Mouse (Mus musculus) lung, embryonic 16.5 days (tissue): ENCODE measurements around the gene Map3k3. TPM values are rescaled to one million over a fixed set of nuclear protein-coding genes. Genes with fewer than 3 reads are reported as not detected.
A peak's percentile ranks its signal among the peaks of the same experiment; 100 is the strongest.
"Not testable (repeated sequence)": the region's sequence is repeated elsewhere in the genome, so short reads cannot be mapped to it uniquely, and the experiment has no call there.

ENCODE experiments used
- ATAC-seq: fragments of 200-750 bp; cut with Nextera tagmentation; 2 replicates; pipeline ENCODE4 v1.8.0; 2017; ENCODE audit warnings: low read depth, mild to moderate bottlenecking, moderate library complexity
- H3K27ac ChIP-seq: fragments of 300-500 bp; sonication (generic); 2 replicates; pipeline ENCODE4 v1.5.1; 2014; ENCODE audit warnings: mild to moderate bottlenecking, control low read depth, low read length
- H3K27me3 ChIP-seq: fragments of 300-500 bp; sonication (generic); 2 replicates; pipeline ENCODE4 v1.6.1; 2014; ENCODE audit warnings: low read depth, low read length, mixed read lengths; ENCODE audit not compliant: control insufficient read depth, insufficient read depth
- H3K36me3 ChIP-seq: fragments of 300-500 bp; sonication (generic); 2 replicates; pipeline ENCODE4 v1.6.1; 2014; ENCODE audit warnings: low read length; ENCODE audit not compliant: control insufficient read depth, insufficient read depth
- H3K4me1 ChIP-seq: fragments of 300-500 bp; sonication (generic); replicated peaks from 2 replicates; pipeline ENCODE4 v1.6.1; 2014; ENCODE audit warnings: low read length, mixed read lengths; ENCODE audit not compliant: control insufficient read depth, insufficient read depth
- H3K4me2 ChIP-seq: fragments of 300-500 bp; sonication (generic); 2 replicates; pipeline ENCODE4 v1.6.1; 2014; ENCODE audit warnings: low read depth, low read length, control low read depth
- H3K4me3 ChIP-seq: fragments of 300-500 bp; sonication (generic); 2 replicates; pipeline ENCODE4 v1.5.1; 2014; ENCODE audit warnings: mild to moderate bottlenecking, low read length, control low read depth
- H3K9ac ChIP-seq: fragments of 300-500 bp; sonication (generic); 2 replicates; pipeline ENCODE4 v1.6.1; 2014; ENCODE audit warnings: low read length, control low read depth
- H3K9me3 ChIP-seq: fragments of 300-500 bp; sonication (generic); 2 replicates; pipeline ENCODE4 v1.6.1; 2016; ENCODE audit warnings: low read length; ENCODE audit not compliant: control insufficient read depth
- WGBS: fragments of 180-500 bp; shearing (Covaris S2); extraction: QIAGEN DNeasy Blood & Tissue Kit; methylation state at CpG from one replicate; pipeline ENCODE4 v1.1.7; 2014; 5-methylcytosine and 5-hydroxymethylcytosine counted together
- polyA plus RNA-seq: library from polyadenylated mRNA; unstranded; fragments of >200 nt; fragmentation: Nextera tagmentation; extraction: Ambion mirVana; gene quantifications from 2 replicates; pipeline ENCODE4 v1.2.1, GENCODE M21; 2015

Gene Map3k3
- polyA plus RNA-seq, 1 experiment from 2014 or later, result 15.8 TPM

GRCm38 (mm10) chr11:106066616-106067015 lies 17.8 kb upstream of the Map3k3 start:
- H3K9ac ChIP-seq, result peak overlapping the region; percentile 84
- peak overlapping the region; percentile 64 for H3K4me3 ChIP-seq
- H3K27me3 ChIP-seq, H3K36me3 ChIP-seq, H3K4me1 ChIP-seq, H3K9me3 ChIP-seq, ATAC-seq: not testable (repeated sequence)
- WGBS, result 10% methylated on average over 23 of the region's 23 CpGs
- peak overlapping the region; percentile 82 for H3K27ac ChIP-seq
- peak overlapping the region; percentile 84 for H3K4me2 ChIP-seq

GRCm38 (mm10) chr11:106073774-106074173 lies 10.6 kb upstream of the Map3k3 start:
- WGBS, result 79% methylated on average over 3 of the region's 3 CpGs
- no peak for ATAC-seq

GRCm38 (mm10) chr11:106076321-106076720 lies 8.1 kb upstream of the Map3k3 start:
- peak; percentile 62; the same call in 1 of the 2 replicates for ATAC-seq
- H3K4me2 ChIP-seq, result no peak overlapping the region
- peaks cover 2% of the 10 kb centered on the region; the same call in 1 of the 2 replicates for H3K36me3 ChIP-seq
- no peak overlapping the region for H3K27ac ChIP-seq
- H3K9ac ChIP-seq, result no peak overlapping the region
- no peak overlapping the region for H3K4me3 ChIP-seq
- no peaks in the 10 kb centered on the region for H3K4me1 ChIP-seq
- H3K27me3 ChIP-seq, result no peaks in the 10 kb centered on the region
- 0% methylated on average over 4 of the region's 4 CpGs for WGBS
- H3K9me3 ChIP-seq, result no peaks in the 10 kb centered on the region

More at GRCm38 (mm10) chr11:106073774-106074173, 10.6 kb upstream of the Map3k3 start:
- no peak overlapping the region for H3K9ac ChIP-seq
- H3K36me3 ChIP-seq, result peaks cover 6% of the 10 kb centered on the region
- H3K9me3 ChIP-seq, result no peaks in the 10 kb centered on the region
- H3K4me1 ChIP-seq, result no peaks in the 10 kb centered on the region
- H3K4me2 ChIP-seq, result no peak overlapping the region
- H3K4me3 ChIP-seq, result no peak overlapping the region
- no peaks in the 10 kb centered on the region for H3K27me3 ChIP-seq
- no peak overlapping the region for H3K27ac ChIP-seq

- Histone ChIP-seq H3K27me3 (no peaks in the 10 kb centered on the region), H3K4me2 (peak overlapping the region; percentile 65), H3K36me3 (no peaks in the 10 kb centered on the region), H3K4me3 (peak overlapping the region; percentile 92), H3K9me3 (no peaks in the 10 kb centered on the region), H3K27ac (peak overlapping the region; percentile 100), H3K9ac (peak overlapping the region; percentile 98), H3K4me1 (peaks cover 15% of the 10 kb centered on the region)
- under 1% methylated on average over 47 of the region's 61 CpGs for WGBS
- ATAC-seq, result peak; percentile 79
Observed at GRCm38 (mm10) chr11:106084911-106085561, 623 bp downstream of the Map3k3 start.

DNA sequence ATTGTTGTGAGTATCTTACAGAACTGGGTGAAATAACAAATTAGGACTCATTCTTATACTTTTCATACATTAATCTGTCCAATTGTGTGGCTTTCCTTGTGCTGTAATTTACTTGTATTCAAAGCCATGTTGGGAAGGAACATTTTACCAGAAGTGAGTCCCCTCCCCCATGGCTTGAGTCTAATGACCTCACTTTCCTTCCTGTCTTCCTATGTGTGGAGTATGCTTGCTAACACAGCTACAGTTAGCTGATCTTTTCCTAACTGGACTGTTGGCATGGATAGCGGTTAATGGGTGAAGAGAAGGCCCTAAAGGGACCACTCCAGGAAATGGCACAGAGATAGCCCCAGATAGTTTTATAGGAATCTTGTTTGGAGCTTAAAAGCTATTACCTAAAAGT lies 13.8 kb downstream of the Map3k3 start:
- no peak overlapping the region for H3K9ac ChIP-seq
- H3K4me3 ChIP-seq, result no peak overlapping the region
- H3K27ac ChIP-seq, result 0 out of 2 replicates have a peak overlapping the region, but pooled peaks have one; percentile 18
- H3K27me3 ChIP-seq, result no peaks in the 10 kb centered on the region
- H3K4me1 ChIP-seq, result 0 out of 2 replicates have a peak, but pooled peaks cover 2% of the 10 kb centered on the region
- H3K4me2 ChIP-seq, result no peak overlapping the region
- H3K36me3 ChIP-seq, result peaks cover 4% of the 10 kb centered on the region; the same call in 1 of the 2 replicates
- H3K9me3 ChIP-seq, result no peaks in the 10 kb centered on the region
- WGBS, result 80% methylated on average over 1 of the region's 1 CpGs
- ATAC-seq, result peak; percentile 57; the same call in 1 of the 2 replicates

GRCm38 (mm10) chr11:106102866-106103265 lies 18.5 kb downstream of the Map3k3 start:
- Histone ChIP-seq H3K36me3 (peaks cover 8% of the 10 kb centered on the region; the same call in 1 of the 2 replicates), H3K4me3 (no peak overlapping the region), H3K4me2 (no peak overlapping the region), H3K4me1 (0 out of 2 replicates have a peak, but pooled peaks cover 2% of the 10 kb centered on the region), H3K27ac (no peak overlapping the region), H3K9ac (no peak overlapping the region), H3K9me3 (no peaks in the 10 kb centered on the region), H3K27me3 (no peaks in the 10 kb centered on the region)
- 88% methylated on average over 3 of the region's 3 CpGs for WGBS
- no peak for ATAC-seq

- no peak overlapping the region for H3K9ac ChIP-seq
- H3K9me3 ChIP-seq, result no peaks in the 10 kb centered on the region
- 79% methylated on average over 8 of the region's 8 CpGs for WGBS
- H3K27ac ChIP-seq, result no peak overlapping the region
- ATAC-seq, result no peak
- H3K27me3 ChIP-seq, result no peaks in the 10 kb centered on the region
- no peak overlapping the region for H3K4me3 ChIP-seq
- H3K4me2 ChIP-seq, result no peak overlapping the region
- peaks cover 4% of the 10 kb centered on the region; the same call in 1 of the 2 replicates for H3K36me3 ChIP-seq
- H3K4me1 ChIP-seq, result no peaks in the 10 kb centered on the region
Observed at GRCm38 (mm10) chr11:106106047-106106587, 21.7 kb downstream of the Map3k3 start.

GRCm38 (mm10) chr11:106111688-106112087 lies 27.3 kb downstream of the Map3k3 start:
- Histone ChIP-seq H3K27me3 (no peaks in the 10 kb centered on the region), H3K4me3 (no peak overlapping the region), H3K36me3 (peaks cover 18% of the 10 kb centered on the region), H3K4me2 (no peak overlapping the region), H3K9ac (no peak overlapping the region), H3K4me1 (no peaks in the 10 kb centered on the region), H3K9me3 (no peaks in the 10 kb centered on the region), H3K27ac (no peak overlapping the region)
- no peak for ATAC-seq

DNA sequence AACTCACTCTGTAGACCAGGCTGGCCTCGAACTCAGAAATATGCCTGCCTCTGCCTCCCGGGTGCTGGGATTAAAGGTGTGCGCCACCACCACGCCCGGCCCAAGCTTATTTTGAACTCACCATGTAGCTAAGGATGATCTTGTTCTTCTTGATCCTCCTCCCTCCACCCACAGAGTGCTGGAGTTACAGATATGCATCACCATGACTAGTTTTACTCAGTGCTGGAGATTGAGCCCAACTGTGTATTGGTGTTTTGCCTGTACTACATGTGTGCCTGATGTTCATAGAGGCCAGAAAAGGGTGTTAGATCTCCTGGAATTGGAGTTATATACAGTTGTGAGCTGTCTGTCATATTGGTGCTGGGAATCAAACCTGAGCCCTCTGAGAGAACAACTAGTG lies 37.8 kb downstream of the Map3k3 start:
- H3K4me3 ChIP-seq, result no peak overlapping the region
- no peak for ATAC-seq
- no peak overlapping the region for H3K4me2 ChIP-seq
- 93% methylated on average over 5 of the region's 5 CpGs for WGBS
- no peaks in the 10 kb centered on the region for H3K27me3 ChIP-seq
- peak overlapping the region; percentile 54 for H3K27ac ChIP-seq
- no peaks in the 10 kb centered on the region for H3K9me3 ChIP-seq
- no peaks in the 10 kb centered on the region for H3K4me1 ChIP-seq
- peaks cover 29% of the 10 kb centered on the region for H3K36me3 ChIP-seq
- H3K9ac ChIP-seq, result no peak overlapping the region
